Mouse (Mus musculus): Measurements from ENCODE around the gene Tenm3. TPM values are rescaled to one million over a fixed set of nuclear protein-coding genes. Genes with fewer than 3 reads are reported as not detected.

The Tenm3 gene
- polyA plus RNA-seq, 1 experiment from 2014 or later, result 49.8 TPM

- no peak for ATAC-seq (ENCODE audit: low FRiP score)
Observed at GRCm38 (mm10) chr8:48688188-48688587, 155.6 kb downstream of the Tenm3 start.

GRCm38 (mm10) chr8:48673476-48673875 is 170.3 kb downstream of the Tenm3 start:
- no peak for ATAC-seq (ENCODE audit: low FRiP score)
- H3K27ac ChIP-seq (ENCODE audit: low read depth, low read length), result no peak overlapping the region
- WGBS, result 96% methylated on average over 2 of the region's 2 CpGs
- H3K4me1 ChIP-seq (replicated peaks; ENCODE audit: control insufficient read depth, insufficient read depth, low read length), result no peaks in the 10 kb centered on the region
- no peaks in the 10 kb centered on the region for H3K36me3 ChIP-seq (ENCODE audit: control insufficient read depth, insufficient read depth, low read length)
- H3K4me3 ChIP-seq (ENCODE audit: low read depth, low read length), result no peak overlapping the region
- no peaks in the 10 kb centered on the region for H3K9me3 ChIP-seq (ENCODE audit: control insufficient read depth, low read length)
- no peaks in the 10 kb centered on the region for H3K27me3 ChIP-seq (ENCODE audit: control insufficient read depth, insufficient read depth, low read length)
- H3K4me2 ChIP-seq (replicated peaks; ENCODE audit: low read depth, low read length), result no peak overlapping the region
- DNase-seq (ENCODE audit: low spot score), result no peak
- no peak overlapping the region for H3K9ac ChIP-seq (ENCODE audit: low read depth, low read length)

More at GRCm38 (mm10) chr8:48688188-48688587, 155.6 kb downstream of the Tenm3 start:
- H3K4me1 ChIP-seq (replicated peaks; ENCODE audit: control insufficient read depth, insufficient read depth, low read length), result no peaks in the 10 kb centered on the region
- H3K36me3 ChIP-seq (ENCODE audit: control insufficient read depth, insufficient read depth, low read length), result no peaks in the 10 kb centered on the region
- DNase-seq (ENCODE audit: low spot score), result no peak
- H3K9me3 ChIP-seq (ENCODE audit: control insufficient read depth, low read length), result no peaks in the 10 kb centered on the region
- no peak overlapping the region for H3K4me2 ChIP-seq (replicated peaks; ENCODE audit: low read depth, low read length)
- H3K9ac ChIP-seq (ENCODE audit: low read depth, low read length), result no peak overlapping the region
- no peak overlapping the region for H3K4me3 ChIP-seq (ENCODE audit: low read depth, low read length)
- H3K27me3 ChIP-seq (ENCODE audit: control insufficient read depth, insufficient read depth, low read length), result no peaks in the 10 kb centered on the region
- 81% methylated on average over 9 of the region's 9 CpGs for WGBS
- no peak overlapping the region for H3K27ac ChIP-seq (ENCODE audit: low read depth, low read length)

GRCm38 (mm10) chr8:48672471-48672870 is 171.3 kb downstream of the Tenm3 start:
- Histone ChIP-seq H3K4me3 (ENCODE audit: low read depth, low read length) (no peak overlapping the region), H3K4me1 (replicated peaks; ENCODE audit: control insufficient read depth, insufficient read depth, low read length) (no peaks in the 10 kb centered on the region), H3K36me3 (ENCODE audit: control insufficient read depth, insufficient read depth, low read length) (no peaks in the 10 kb centered on the region), H3K27me3 (ENCODE audit: control insufficient read depth, insufficient read depth, low read length) (no peaks in the 10 kb centered on the region), H3K9ac (ENCODE audit: low read depth, low read length) (no peak overlapping the region), H3K9me3 (ENCODE audit: control insufficient read depth, low read length) (no peaks in the 10 kb centered on the region), H3K4me2 (replicated peaks; ENCODE audit: low read depth, low read length) (no peak overlapping the region), H3K27ac (ENCODE audit: low read depth, low read length) (no peak overlapping the region)
- 93% methylated on average over 11 of the region's 11 CpGs for WGBS
- ATAC-seq (ENCODE audit: low FRiP score), result no peak
- no peak for DNase-seq (ENCODE audit: low spot score)

GRCm38 (mm10) chr8:48671318-48671717 is 172.4 kb downstream of the Tenm3 start:
- Histone ChIP-seq H3K9me3 (ENCODE audit: control insufficient read depth, low read length) (no peaks in the 10 kb centered on the region), H3K4me3 (ENCODE audit: low read depth, low read length) (no peak overlapping the region), H3K9ac (ENCODE audit: low read depth, low read length) (no peak overlapping the region), H3K36me3 (ENCODE audit: control insufficient read depth, insufficient read depth, low read length) (no peaks in the 10 kb centered on the region), H3K27ac (ENCODE audit: low read depth, low read length) (no peak overlapping the region), H3K4me1 (replicated peaks; ENCODE audit: control insufficient read depth, insufficient read depth, low read length) (no peaks in the 10 kb centered on the region), H3K27me3 (ENCODE audit: control insufficient read depth, insufficient read depth, low read length) (no peaks in the 10 kb centered on the region), H3K4me2 (replicated peaks; ENCODE audit: low read depth, low read length) (no peak overlapping the region)
- WGBS, result 87% methylated on average over 4 of the region's 4 CpGs
- ATAC-seq (ENCODE audit: low FRiP score), result no peak
- no peak for DNase-seq (ENCODE audit: low spot score)

- no peaks in the 10 kb centered on the region for H3K9me3 ChIP-seq (ENCODE audit: control insufficient read depth, low read length)
- DNase-seq (ENCODE audit: low spot score), result no peak
- no peak overlapping the region for H3K27ac ChIP-seq (ENCODE audit: low read depth, low read length)
- no peak overlapping the region for H3K4me2 ChIP-seq (replicated peaks; ENCODE audit: low read depth, low read length)
- no peak for ATAC-seq (ENCODE audit: low FRiP score)
- no peaks in the 10 kb centered on the region for H3K36me3 ChIP-seq (ENCODE audit: control insufficient read depth, insufficient read depth, low read length)
- no peak overlapping the region for H3K9ac ChIP-seq (ENCODE audit: low read depth, low read length)
- WGBS, result 64% methylated on average over 3 of the region's 3 CpGs
- H3K4me1 ChIP-seq (replicated peaks; ENCODE audit: control insufficient read depth, insufficient read depth, low read length), result no peaks in the 10 kb centered on the region
- H3K27me3 ChIP-seq (ENCODE audit: control insufficient read depth, insufficient read depth, low read length), result no peaks in the 10 kb centered on the region
- no peak overlapping the region for H3K4me3 ChIP-seq (ENCODE audit: low read depth, low read length)
Observed at GRCm38 (mm10) chr8:48670895-48671294, 172.9 kb downstream of the Tenm3 start.

GRCm38 (mm10) chr8:48670387-48670786 is 173.4 kb downstream of the Tenm3 start:
- Histone ChIP-seq H3K9me3 (ENCODE audit: control insufficient read depth, low read length) (no peaks in the 10 kb centered on the region), H3K36me3 (ENCODE audit: control insufficient read depth, insufficient read depth, low read length) (no peaks in the 10 kb centered on the region), H3K4me3 (ENCODE audit: low read depth, low read length) (no peak overlapping the region), H3K9ac (ENCODE audit: low read depth, low read length) (no peak overlapping the region), H3K27me3 (ENCODE audit: control insufficient read depth, insufficient read depth, low read length) (no peaks in the 10 kb centered on the region), H3K4me1 (replicated peaks; ENCODE audit: control insufficient read depth, insufficient read depth, low read length) (no peaks in the 10 kb centered on the region), H3K27ac (ENCODE audit: low read depth, low read length) (no peak overlapping the region), H3K4me2 (replicated peaks; ENCODE audit: low read depth, low read length) (no peak overlapping the region)
- ATAC-seq (ENCODE audit: low FRiP score) (no peak), DNase-seq (ENCODE audit: low spot score) (no peak)
- 80% methylated on average over 1 of the region's 1 CpGs for WGBS

GRCm38 (mm10) chr8:48665193-48665592 is 178.6 kb downstream of the Tenm3 start:
- WGBS, result 87% methylated on average over 3 of the region's 3 CpGs
- Histone ChIP-seq H3K9ac (ENCODE audit: low read depth, low read length) (no peak overlapping the region), H3K27ac (ENCODE audit: low read depth, low read length) (no peak overlapping the region), H3K4me1 (replicated peaks; ENCODE audit: control insufficient read depth, insufficient read depth, low read length) (no peaks in the 10 kb centered on the region), H3K4me3 (ENCODE audit: low read depth, low read length) (no peak overlapping the region), H3K9me3 (ENCODE audit: control insufficient read depth, low read length) (no peaks in the 10 kb centered on the region), H3K4me2 (replicated peaks; ENCODE audit: low read depth, low read length) (no peak overlapping the region), H3K27me3 (ENCODE audit: control insufficient read depth, insufficient read depth, low read length) (no peaks in the 10 kb centered on the region), H3K36me3 (ENCODE audit: control insufficient read depth, insufficient read depth, low read length) (no peaks in the 10 kb centered on the region)
- DNase-seq (ENCODE audit: low spot score), result no peak
- ATAC-seq (ENCODE audit: low FRiP score), result no peak

- Histone ChIP-seq H3K4me3 (ENCODE audit: low read depth, low read length) (no peak overlapping the region), H3K27me3 (ENCODE audit: control insufficient read depth, insufficient read depth, low read length) (no peaks in the 10 kb centered on the region), H3K36me3 (ENCODE audit: control insufficient read depth, insufficient read depth, low read length) (no peaks in the 10 kb centered on the region), H3K27ac (ENCODE audit: low read depth, low read length) (no peak overlapping the region), H3K9ac (ENCODE audit: low read depth, low read length) (no peak overlapping the region), H3K4me1 (replicated peaks; ENCODE audit: control insufficient read depth, insufficient read depth, low read length) (no peaks in the 10 kb centered on the region), H3K9me3 (ENCODE audit: control insufficient read depth, low read length) (no peaks in the 10 kb centered on the region), H3K4me2 (replicated peaks; ENCODE audit: low read depth, low read length) (no peak overlapping the region)
- no peak for DNase-seq (ENCODE audit: low spot score)
- 75% methylated on average over 1 of the region's 1 CpGs for WGBS
- no peak for ATAC-seq (ENCODE audit: low FRiP score)
Observed at GRCm38 (mm10) chr8:48659226-48659625, 184.5 kb downstream of the Tenm3 start.

- 78% methylated on average over 15 of the region's 15 CpGs for WGBS
- H3K4me1 ChIP-seq (replicated peaks; ENCODE audit: control insufficient read depth, insufficient read depth, low read length), result no peaks in the 10 kb centered on the region
- no peaks in the 10 kb centered on the region for H3K27me3 ChIP-seq (ENCODE audit: control insufficient read depth, insufficient read depth, low read length)
- no peak for ATAC-seq (ENCODE audit: low FRiP score)
- DNase-seq (ENCODE audit: low spot score), result no peak
- no peak overlapping the region for H3K27ac ChIP-seq (ENCODE audit: low read depth, low read length)
- no peak overlapping the region for H3K4me3 ChIP-seq (ENCODE audit: low read depth, low read length)
- H3K9me3 ChIP-seq (ENCODE audit: control insufficient read depth, low read length), result no peaks in the 10 kb centered on the region
- H3K4me2 ChIP-seq (replicated peaks; ENCODE audit: low read depth, low read length), result no peak overlapping the region
- no peaks in the 10 kb centered on the region for H3K36me3 ChIP-seq (ENCODE audit: control insufficient read depth, insufficient read depth, low read length)
- no peak overlapping the region for H3K9ac ChIP-seq (ENCODE audit: low read depth, low read length)
Observed at GRCm38 (mm10) chr8:48655381-48656043, 188.2 kb downstream of the Tenm3 start.

Data from hindbrain, embryonic 11.5 days (tissue).